Mouse (Mus musculus) liver, embryonic 13.5 days (tissue): ENCODE data around the gene Fryl. TPM values are rescaled to one million over a fixed set of nuclear protein-coding genes. Genes with fewer than 3 reads are reported as not detected.

Experiments
- ATAC-seq: fragments of 200-750 bp; cut with Nextera tagmentation; 2 replicates; pipeline ENCODE4 v1.8.0; 2017; ENCODE audit warnings: low read depth, mild to moderate bottlenecking, moderate number of reproducible peaks, moderate library complexity
- DNase-seq: peaks from one replicate; pipeline ENCODE4 v3.0.0; 2022
- H3K27ac ChIP-seq: fragments of 300-500 bp; sonication (generic); 2 replicates; pipeline ENCODE4 v1.5.1; 2015; ENCODE audit warnings: moderate library complexity, mild to moderate bottlenecking, inconsistent platforms
- H3K27me3 ChIP-seq: fragments of 300-500 bp; sonication (generic); 2 replicates; pipeline ENCODE4 v1.6.1; 2015; ENCODE audit warnings: mild to moderate bottlenecking, inconsistent platforms
- H3K36me3 ChIP-seq: fragments of 300-500 bp; sonication (generic); 2 replicates; pipeline ENCODE4 v1.6.1; 2015; ENCODE audit warnings: mild to moderate bottlenecking, inconsistent platforms
- H3K4me1 ChIP-seq: fragments of 300-500 bp; sonication (generic); replicated peaks from 2 replicates; pipeline ENCODE4 v1.6.1; 2015; ENCODE audit warnings: inconsistent platforms
- H3K4me2 ChIP-seq: fragments of 300-500 bp; sonication (generic); 2 replicates; pipeline ENCODE4 v1.6.1; 2015; ENCODE audit warnings: inconsistent platforms, mild to moderate bottlenecking, moderate library complexity
- H3K4me3 ChIP-seq: fragments of 300-500 bp; sonication (generic); replicated peaks from 2 replicates; pipeline ENCODE4 v1.5.1; 2015; ENCODE audit warnings: mild to moderate bottlenecking, inconsistent platforms
- H3K9ac ChIP-seq: fragments of 300-500 bp; sonication (generic); 2 replicates; pipeline ENCODE4 v1.6.1; 2015; ENCODE audit warnings: mild to moderate bottlenecking, inconsistent platforms
- H3K9me3 ChIP-seq: fragments of 300-500 bp; sonication (generic); replicated peaks from 2 replicates; pipeline ENCODE4 v1.6.1; 2016; ENCODE audit warnings: inconsistent platforms
- WGBS: fragments of 180-500 bp; shearing (Covaris S2); methylation state at CpG from one replicate; pipeline ENCODE4 v1.1.7; 2015; ENCODE audit not compliant: insufficient replicate concordance; 5-methylcytosine and 5-hydroxymethylcytosine counted together
- polyA plus RNA-seq: library from polyadenylated mRNA; unstranded; fragments of >200 nt; fragmentation: Nextera tagmentation; extraction: Ambion mirVana; gene quantifications from 2 replicates; pipeline ENCODE4 v1.2.1, GENCODE M21; 2015

Gene Fryl
- polyA plus RNA-seq, 1 experiment from 2014 or later = 44.5 TPM

- Histone ChIP-seq H3K9ac (no peak overlapping the region), H3K4me3 (no peak overlapping the region), H3K4me1 (peaks cover 21% of the 10 kb centered on the region), H3K36me3 (no peaks in the 10 kb centered on the region), H3K9me3 (no peaks in the 10 kb centered on the region), H3K4me2 (no peak overlapping the region), H3K27ac (no peak overlapping the region), H3K27me3 (no peaks in the 10 kb centered on the region)
- no peak for ATAC-seq
- no peak for DNase-seq
- 76% methylated on average over 15 of the region's 15 CpGs for WGBS
Measured at GRCm38 (mm10) chr5:73156226-73156926, 100.0 kb downstream of the Fryl start.

GRCm38 (mm10) chr5:73153802-73154465 is 102.5 kb downstream of the Fryl start:
- Histone ChIP-seq H3K4me1 (peaks cover 26% of the 10 kb centered on the region), H3K9ac (no peak overlapping the region), H3K9me3 (no peaks in the 10 kb centered on the region), H3K27me3 (no peaks in the 10 kb centered on the region), H3K4me2 (no peak overlapping the region), H3K36me3 (no peaks in the 10 kb centered on the region), H3K27ac (no peak overlapping the region), H3K4me3 (no peak overlapping the region)
- DNase-seq = no peak
- no peak for ATAC-seq
- WGBS = 89% methylated on average over 14 of the region's 14 CpGs

GRCm38 (mm10) chr5:73152206-73152605 is 104.2 kb downstream of the Fryl start:
- peaks cover 11% of the 10 kb centered on the region for H3K36me3 ChIP-seq
- DNase-seq (no peak), ATAC-seq (no peak; the same call in 1 of the 2 replicates)
- H3K9me3 ChIP-seq = no peaks in the 10 kb centered on the region
- no peak overlapping the region for H3K4me3 ChIP-seq
- no peak overlapping the region for H3K9ac ChIP-seq
- peaks cover 19% of the 10 kb centered on the region for H3K4me1 ChIP-seq
- no peaks in the 10 kb centered on the region for H3K27me3 ChIP-seq
- no peak overlapping the region for H3K27ac ChIP-seq
- H3K4me2 ChIP-seq = no peak overlapping the region

- H3K4me3 ChIP-seq = no peak overlapping the region
- peaks cover 7% of the 10 kb centered on the region for H3K4me1 ChIP-seq
- ATAC-seq (no peak), DNase-seq (no peak)
- no peaks in the 10 kb centered on the region for H3K27me3 ChIP-seq
- H3K4me2 ChIP-seq = no peak overlapping the region
- no peaks in the 10 kb centered on the region for H3K9me3 ChIP-seq
- peaks cover 23% of the 10 kb centered on the region for H3K36me3 ChIP-seq
- 84% methylated on average over 6 of the region's 6 CpGs for WGBS
- H3K9ac ChIP-seq = no peak overlapping the region
- no peak overlapping the region for H3K27ac ChIP-seq
Measured at GRCm38 (mm10) chr5:73150877-73151445, 105.5 kb downstream of the Fryl start.

- WGBS = 57% methylated on average over 11 of the region's 11 CpGs
Measured at GRCm38 (mm10) chr5:73144987-73145386, 111.4 kb downstream of the Fryl start.

GRCm38 (mm10) chr5:73141712-73142111 is 114.7 kb downstream of the Fryl start:
- Histone ChIP-seq H3K9me3 (no peaks in the 10 kb centered on the region), H3K4me1 (peaks cover 36% of the 10 kb centered on the region), H3K9ac (no peak overlapping the region), H3K27me3 (no peaks in the 10 kb centered on the region), H3K4me3 (no peak overlapping the region), H3K36me3 (peaks cover 66% of the 10 kb centered on the region), H3K4me2 (no peak overlapping the region), H3K27ac (0 out of 2 replicates have a peak overlapping the region, but pooled peaks have one; percentile 10)
- ATAC-seq = peak; percentile 86
- DNase-seq = peak; percentile 42
- WGBS = 45% methylated on average over 2 of the region's 2 CpGs

More at GRCm38 (mm10) chr5:73144987-73145386, 111.4 kb downstream of the Fryl start:
- Histone ChIP-seq H3K9me3 (no peaks in the 10 kb centered on the region), H3K27ac (no peak overlapping the region), H3K9ac (no peak overlapping the region), H3K4me2 (no peak overlapping the region), H3K27me3 (no peaks in the 10 kb centered on the region), H3K4me3 (no peak overlapping the region), H3K4me1 (peaks cover 36% of the 10 kb centered on the region), H3K36me3 (peaks cover 61% of the 10 kb centered on the region)
- ATAC-seq = no peak
- no peak for DNase-seq

GRCm38 (mm10) chr5:73141161-73141560 is 115.3 kb downstream of the Fryl start:
- DNase-seq = no peak
- H3K9ac ChIP-seq = no peak overlapping the region
- WGBS = 88% methylated on average over 8 of the region's 8 CpGs
- no peaks in the 10 kb centered on the region for H3K27me3 ChIP-seq
- no peaks in the 10 kb centered on the region for H3K9me3 ChIP-seq
- H3K27ac ChIP-seq = no peak overlapping the region
- no peak overlapping the region for H3K4me2 ChIP-seq
- no peak overlapping the region for H3K4me3 ChIP-seq
- peaks cover 36% of the 10 kb centered on the region for H3K4me1 ChIP-seq
- peaks cover 64% of the 10 kb centered on the region for H3K36me3 ChIP-seq
- ATAC-seq = no peak

GRCm38 (mm10) chr5:73137561-73137960 is 118.9 kb downstream of the Fryl start:
- ATAC-seq = no peak
- Histone ChIP-seq H3K4me2 (no peak overlapping the region), H3K36me3 (peaks cover 64% of the 10 kb centered on the region)

GRCm38 (mm10) chr5:73135959-73136358 is 120.5 kb downstream of the Fryl start:
- no peaks in the 10 kb centered on the region for H3K27me3 ChIP-seq
- WGBS = 80% methylated on average over 2 of the region's 2 CpGs
- H3K4me2 ChIP-seq = no peak overlapping the region
- no peaks in the 10 kb centered on the region for H3K9me3 ChIP-seq
- H3K4me3 ChIP-seq = no peak overlapping the region
- ATAC-seq = no peak
- no peak overlapping the region for H3K27ac ChIP-seq
- H3K4me1 ChIP-seq = peaks cover 30% of the 10 kb centered on the region
- peaks cover 65% of the 10 kb centered on the region for H3K36me3 ChIP-seq
- no peak for DNase-seq
- H3K9ac ChIP-seq = no peak overlapping the region

More at GRCm38 (mm10) chr5:73137561-73137960, 118.9 kb downstream of the Fryl start:
- Histone ChIP-seq H3K9ac (no peak overlapping the region), H3K4me3 (no peak overlapping the region), H3K4me1 (peaks cover 37% of the 10 kb centered on the region), H3K27me3 (no peaks in the 10 kb centered on the region), H3K9me3 (no peaks in the 10 kb centered on the region), H3K27ac (no peak overlapping the region)
- WGBS = 84% methylated on average over 9 of the region's 9 CpGs
- no peak for DNase-seq

GRCm38 (mm10) chr5:73135131-73135530 is 121.3 kb downstream of the Fryl start:
- no peaks in the 10 kb centered on the region for H3K27me3 ChIP-seq
- H3K4me1 ChIP-seq = peaks cover 36% of the 10 kb centered on the region
- H3K4me3 ChIP-seq = no peak overlapping the region
- H3K9me3 ChIP-seq = no peaks in the 10 kb centered on the region
- H3K4me2 ChIP-seq = no peak overlapping the region
- no peak for ATAC-seq
- no peak overlapping the region for H3K27ac ChIP-seq
- 85% methylated on average over 11 of the region's 11 CpGs for WGBS
- no peak for DNase-seq
- peaks cover 66% of the 10 kb centered on the region for H3K36me3 ChIP-seq
- H3K9ac ChIP-seq = no peak overlapping the region

- peak; percentile 42 for DNase-seq
- Histone ChIP-seq H3K4me2 (peak overlapping the region; percentile 45), H3K36me3 (peaks cover 67% of the 10 kb centered on the region), H3K4me1 (peaks cover 40% of the 10 kb centered on the region), H3K27ac (peak overlapping the region; percentile 79), H3K9ac (peak overlapping the region; percentile 41; the same call in 1 of the 2 replicates), H3K4me3 (peak overlapping the region; percentile 25; the same call in 1 of the 2 replicates), H3K27me3 (no peaks in the 10 kb centered on the region), H3K9me3 (no peaks in the 10 kb centered on the region)
- ATAC-seq = peak; percentile 75
- WGBS = 29% methylated on average over 5 of the region's 5 CpGs
Measured at GRCm38 (mm10) chr5:73133833-73134185, 122.6 kb downstream of the Fryl start.
